Mouse (Mus musculus): ENCODE measurements around the gene Vmn1r27.

Vmn1r27 gene

GRCm38 (mm10) chr6:58218721-58219120, at the start of gene Vmn1r27:
TSS of gene Vmn1r27 (minus strand) at chr6:58218821.
- DNase-seq (ENCODE audit: low read depth, low spot score): no peak

GRCm38 (mm10) chr6:58261737-58262136, 43.1 kb upstream of the Vmn1r27 start, which contains the start of gene Vmn1r28:
TSS of gene Vmn1r28 (plus strand) at chr6:58262037.
- DNase-seq (ENCODE audit: low read depth, low spot score): no peak

GRCm38 (mm10) chr6:58216119-58216518, 2.5 kb downstream of the Vmn1r27 start:
- DNase-seq (ENCODE audit: low read depth, low spot score): no peak

Data from R1 (cell line).